Mouse (Mus musculus) granulocyte monocyte progenitor cell, adult 5-6 weeks (primary cell): ENCODE measurements around the gene Btk. TPM values are rescaled to one million over a fixed set of nuclear protein-coding genes. Genes with fewer than 3 reads are reported as not detected.
"Not testable (repeated sequence)": the region's sequence is repeated elsewhere in the genome, so short reads cannot be mapped to it uniquely, and the experiment has no call there.

Experiments used
- ATAC-seq: replicated peaks from 2 replicates; pipeline ENCODE4 v1.8.0; 2016; ENCODE audit warnings: mild to moderate bottlenecking, moderate TSS enrichment, inconsistent platforms; ENCODE audit not compliant: poor library complexity, severe bottlenecking
- total RNA-seq, 2 experiments: library from RNA; stranded (forward) in 1 of 2; stranded (reverse) in 1 of 2; fragments of 200-712, 200-1000 nt in 1 of 2; fragments of >200 nt in 1 of 2; fragmentation: Nextera tagmentation in 1 of 2; gene quantifications; 2 replicates each; pipeline ENCODE4 v1.2.3; 2014 to 2017

Gene Btk
- total RNA-seq, 2 experiments from 2014 or later = 62.3 to 62.5 TPM

DNA sequence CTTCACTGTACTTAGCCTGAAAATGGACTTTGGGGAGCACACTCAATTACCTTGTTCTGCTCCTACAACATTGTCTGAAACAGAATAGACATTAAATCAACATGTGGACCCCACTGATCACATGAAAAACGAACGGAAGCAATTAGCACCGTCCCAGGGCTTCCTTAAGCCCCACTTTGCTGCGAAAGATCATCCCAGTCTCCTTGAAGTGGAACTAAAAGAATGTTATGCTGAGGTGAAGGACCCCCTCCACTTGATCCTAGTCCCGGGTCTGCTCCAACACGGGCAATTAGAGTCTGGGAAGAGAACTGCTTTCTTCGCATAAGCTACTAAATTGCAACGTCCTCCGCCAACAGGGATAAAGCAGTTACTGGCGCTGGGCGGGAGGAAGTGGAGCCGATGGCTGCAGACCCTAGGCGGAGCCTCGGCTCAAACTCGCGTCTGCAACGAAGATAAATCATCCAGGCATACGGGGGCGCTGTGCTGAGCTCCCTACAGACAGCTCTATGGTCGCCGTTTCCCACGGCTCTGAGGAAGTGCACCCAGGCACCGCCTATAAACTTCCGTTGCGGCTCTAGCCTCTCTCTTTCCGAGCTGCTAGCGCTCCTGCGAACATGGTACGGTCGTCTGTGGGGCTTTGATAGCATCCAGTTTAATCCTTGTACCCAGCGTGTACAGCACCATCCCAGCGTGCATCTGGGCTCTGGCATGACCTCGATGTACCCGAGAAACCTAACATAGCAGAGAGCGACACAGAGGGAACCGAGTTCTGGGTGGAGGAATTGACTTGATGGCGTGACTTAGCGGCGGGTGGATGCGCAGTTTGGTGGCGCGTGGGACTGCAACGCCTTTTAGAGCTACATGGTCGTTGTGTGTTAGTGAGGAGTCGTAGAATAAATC is 2.0 kb upstream of the Btk start, which contains the start of gene Rpl36a:
Rpl36a (plus strand) TSS at position 552 of the 900 bp plus-strand sequence.
- peak; percentile 78 for ATAC-seq

DNA sequence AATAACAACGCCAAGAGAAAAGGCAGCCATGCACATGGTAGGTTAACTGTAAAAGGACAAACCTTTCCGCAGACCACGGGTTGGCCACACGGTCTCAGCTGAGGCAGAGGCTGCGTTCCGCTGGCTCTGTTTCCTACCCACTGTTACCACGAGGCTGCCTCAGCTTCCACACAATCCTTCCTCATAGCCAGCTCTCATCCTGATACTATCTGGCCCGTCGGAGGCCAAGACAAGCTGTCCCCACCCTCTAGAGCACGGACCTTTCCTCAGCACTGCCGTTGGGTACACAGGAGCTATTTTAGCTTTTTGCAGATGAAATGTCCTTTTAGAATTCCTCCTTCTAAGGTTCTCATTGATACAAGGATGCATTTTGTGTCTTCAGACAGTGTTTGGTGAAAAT is 1.1 kb downstream of the Btk start:
- ATAC-seq = no peak; the same call in 1 of the 2 replicates

DNA sequence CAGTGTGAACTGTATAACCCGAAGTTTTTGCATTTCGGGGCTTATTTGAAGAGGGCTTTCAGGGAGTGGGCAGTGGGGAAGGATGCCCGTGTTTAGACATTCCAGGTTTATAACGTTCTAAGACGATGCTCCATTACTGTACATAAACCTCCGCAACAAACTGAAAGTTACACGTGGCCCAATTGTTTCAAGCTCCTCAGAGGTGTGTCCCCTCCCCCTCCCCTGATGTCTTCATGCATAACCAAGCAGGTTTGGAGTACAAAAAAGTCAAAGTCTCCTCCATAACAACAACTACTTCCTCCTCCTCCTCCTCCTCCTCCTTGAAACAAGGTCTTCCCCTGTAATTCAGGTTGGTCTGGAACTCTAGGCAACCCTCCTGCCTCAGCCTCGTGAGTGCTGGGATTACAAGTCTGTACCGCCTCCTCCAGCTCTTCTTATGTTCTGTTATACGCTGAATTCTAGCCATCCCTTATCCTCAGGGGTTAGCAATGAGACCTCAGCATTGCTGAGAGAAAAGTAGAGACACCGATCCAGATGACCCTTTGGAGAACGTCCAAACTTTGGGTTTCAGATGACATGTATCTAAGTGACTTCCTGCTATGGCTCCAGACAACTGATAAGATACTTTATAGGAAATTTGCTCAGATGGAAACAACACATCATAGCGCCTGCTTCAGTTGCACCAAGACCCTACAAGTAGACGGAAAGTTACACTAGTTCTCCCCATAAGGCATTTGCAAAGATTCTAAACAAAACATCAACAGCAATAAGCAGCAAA is 2.7 kb downstream of the Btk start:
- no peak for ATAC-seq

DNA sequence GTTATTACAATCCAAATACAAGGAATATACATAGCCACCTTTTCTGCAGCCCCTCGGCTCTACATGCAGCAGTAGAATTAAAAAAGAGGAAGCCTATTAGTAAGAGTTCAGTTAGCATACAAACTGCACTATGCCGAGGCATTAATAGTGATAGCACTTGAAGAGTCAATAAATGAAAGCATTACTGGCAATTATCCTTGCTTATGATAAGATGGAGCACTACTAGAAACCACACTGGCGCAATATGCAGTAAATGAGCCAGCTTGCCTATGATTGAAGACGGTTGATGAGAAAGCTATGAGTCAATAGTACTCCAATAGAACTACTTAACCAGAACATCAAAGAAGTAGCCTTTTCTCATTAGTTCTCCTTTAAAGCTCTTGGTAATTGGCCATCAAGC is 5.5 kb downstream of the Btk start:
- ATAC-seq = peak; percentile 18

DNA sequence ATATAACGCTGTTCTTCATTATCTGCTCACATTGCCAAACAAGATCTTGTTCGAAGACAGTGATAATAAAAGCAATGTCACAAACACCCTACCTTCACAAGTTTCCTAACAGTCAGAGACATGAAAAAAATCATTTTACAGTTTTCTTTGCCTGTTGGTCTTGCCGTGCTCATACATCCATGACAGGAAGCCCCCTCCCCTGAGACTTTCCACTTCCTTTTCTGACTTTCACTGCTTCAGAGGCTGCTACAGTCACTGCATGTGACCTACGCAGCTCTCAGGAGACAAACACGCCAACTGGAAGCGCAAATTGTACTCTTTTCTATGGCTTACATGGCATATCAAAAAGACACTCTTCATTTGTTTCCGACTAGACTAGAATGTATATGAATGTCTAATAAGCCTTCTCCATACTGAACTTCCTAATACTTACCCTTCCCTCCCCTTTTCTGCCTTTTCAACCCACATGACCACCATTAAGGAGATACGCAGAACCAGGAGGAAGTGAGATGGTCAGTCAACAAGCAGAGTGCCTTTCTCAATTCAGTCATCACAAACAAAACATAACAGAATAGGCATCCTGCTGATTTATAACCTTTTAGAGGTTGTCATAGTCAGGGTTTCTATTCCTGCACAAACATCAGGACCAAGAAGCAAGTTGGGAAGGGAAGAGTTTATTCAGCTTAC is 16.7 kb downstream of the Btk start:
- ATAC-seq = peak; percentile 79

DNA sequence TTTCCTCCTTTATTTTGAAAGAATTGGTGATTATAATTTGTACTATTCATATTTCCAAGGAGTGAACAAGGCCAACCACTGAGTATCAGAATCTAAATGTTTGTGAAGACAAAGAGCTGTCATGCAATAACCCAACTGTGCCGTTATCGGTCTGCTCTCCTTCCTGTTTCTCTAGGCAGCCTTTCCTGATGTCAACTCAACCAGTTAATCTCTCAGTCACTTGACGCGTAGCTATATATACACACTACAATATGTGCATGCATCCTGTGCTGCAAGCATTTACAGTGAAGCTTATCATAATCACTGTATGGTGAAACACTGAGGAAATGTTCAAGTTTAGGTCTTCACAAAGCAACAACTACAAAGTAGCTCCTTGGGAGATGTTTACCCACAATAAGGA is 19.0 kb downstream of the Btk start:
- peak; percentile 80 for ATAC-seq

DNA sequence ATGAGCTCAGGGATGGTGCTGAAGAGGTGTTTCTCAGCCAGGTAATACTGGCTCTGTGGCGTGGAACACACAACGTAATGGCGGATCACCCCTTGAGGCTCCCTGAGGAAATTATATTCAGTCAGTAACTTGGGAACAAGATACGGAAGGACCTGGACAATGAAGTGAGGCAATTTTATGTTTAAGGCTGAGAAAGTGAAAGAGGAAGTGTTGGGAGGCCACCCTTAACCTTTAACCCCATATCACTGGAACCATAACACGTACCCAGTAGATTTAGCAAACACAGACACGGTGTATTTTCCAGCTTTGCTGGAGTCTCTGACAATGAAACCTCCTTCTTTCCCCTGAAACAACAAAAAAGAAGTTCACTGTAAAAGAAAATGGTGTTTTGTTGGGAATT is 28.9 kb downstream of the Btk start:
- ATAC-seq = peak; percentile 93

DNA sequence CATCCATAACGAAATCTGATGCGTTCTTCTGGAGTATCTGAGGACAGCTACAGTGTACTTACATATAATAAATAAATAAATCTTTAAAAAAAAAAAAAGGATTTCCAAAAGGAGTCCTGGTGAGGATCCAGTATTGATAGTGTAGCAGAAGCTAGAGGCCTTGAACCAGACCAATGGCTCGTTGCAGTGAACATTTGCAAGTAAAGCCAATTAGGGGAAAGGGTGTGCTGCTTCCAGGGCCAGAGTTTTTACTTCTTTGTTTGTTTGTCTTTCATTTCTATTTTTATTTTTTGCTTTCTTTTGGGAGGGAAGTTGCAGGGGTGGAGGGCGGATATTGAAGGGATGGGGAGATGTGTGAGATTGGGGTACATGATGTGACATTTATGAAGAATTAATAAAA is 30.0 kb downstream of the Btk start:
- no peak for ATAC-seq

DNA sequence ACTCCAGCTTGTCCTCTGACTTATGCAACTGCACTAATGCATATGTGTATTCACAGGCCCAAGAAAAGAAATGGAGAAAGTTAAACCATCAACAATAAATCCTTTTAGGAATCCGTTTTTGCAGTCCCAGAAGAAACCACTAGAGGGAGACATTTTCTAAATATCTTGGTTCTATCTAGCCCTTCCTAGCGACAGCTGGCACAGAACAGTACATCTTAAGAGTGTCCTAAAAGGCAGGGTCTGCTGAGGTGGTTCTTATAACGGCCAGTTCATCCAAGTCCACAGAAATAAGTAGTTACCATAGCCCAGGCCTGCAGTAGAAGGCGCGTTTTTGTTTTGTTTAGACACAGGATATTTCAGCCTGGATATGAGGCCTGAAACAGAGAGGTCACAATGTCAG is 32.5 kb downstream of the Btk start:
- peak; percentile 50 for ATAC-seq

DNA sequence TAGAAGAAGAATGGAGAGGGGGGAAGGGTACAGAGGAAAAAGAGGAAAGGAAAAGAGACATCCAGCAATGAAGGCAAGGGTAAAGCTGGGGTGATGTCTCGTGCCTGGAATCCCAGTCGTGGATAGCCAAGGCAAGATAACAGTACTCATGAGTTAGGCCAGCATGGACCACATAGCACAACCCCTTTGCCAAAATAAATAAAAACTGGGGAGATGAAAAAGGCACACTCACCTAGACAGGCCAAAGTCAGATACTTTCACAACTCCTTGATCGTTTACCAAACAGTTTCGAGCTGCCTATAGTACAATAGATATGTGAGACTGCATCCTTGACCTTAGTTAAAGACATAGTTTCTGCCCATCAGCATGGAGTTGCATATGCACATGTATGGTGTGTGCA is 36.0 kb downstream of the Btk start:
- no peak for ATAC-seq

DNA sequence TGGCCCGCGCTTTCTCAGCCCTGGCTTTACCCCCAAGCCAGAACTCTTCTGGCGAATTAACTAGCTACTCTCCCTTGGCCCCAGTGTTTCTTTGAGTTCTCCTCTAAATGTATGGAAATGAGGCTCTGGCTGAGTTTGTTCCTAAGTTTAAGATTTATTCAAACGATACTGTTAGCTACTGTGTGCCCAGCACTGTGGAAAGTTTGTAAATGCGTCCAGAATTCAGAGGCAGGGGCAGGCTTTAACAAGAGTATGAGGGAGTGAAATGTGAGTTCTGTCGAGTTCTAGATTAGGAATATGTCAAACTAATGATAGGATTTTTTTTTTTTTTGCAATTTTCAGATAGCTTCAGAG is 41.4 kb downstream of the Btk start:
- no peak for ATAC-seq

DNA sequence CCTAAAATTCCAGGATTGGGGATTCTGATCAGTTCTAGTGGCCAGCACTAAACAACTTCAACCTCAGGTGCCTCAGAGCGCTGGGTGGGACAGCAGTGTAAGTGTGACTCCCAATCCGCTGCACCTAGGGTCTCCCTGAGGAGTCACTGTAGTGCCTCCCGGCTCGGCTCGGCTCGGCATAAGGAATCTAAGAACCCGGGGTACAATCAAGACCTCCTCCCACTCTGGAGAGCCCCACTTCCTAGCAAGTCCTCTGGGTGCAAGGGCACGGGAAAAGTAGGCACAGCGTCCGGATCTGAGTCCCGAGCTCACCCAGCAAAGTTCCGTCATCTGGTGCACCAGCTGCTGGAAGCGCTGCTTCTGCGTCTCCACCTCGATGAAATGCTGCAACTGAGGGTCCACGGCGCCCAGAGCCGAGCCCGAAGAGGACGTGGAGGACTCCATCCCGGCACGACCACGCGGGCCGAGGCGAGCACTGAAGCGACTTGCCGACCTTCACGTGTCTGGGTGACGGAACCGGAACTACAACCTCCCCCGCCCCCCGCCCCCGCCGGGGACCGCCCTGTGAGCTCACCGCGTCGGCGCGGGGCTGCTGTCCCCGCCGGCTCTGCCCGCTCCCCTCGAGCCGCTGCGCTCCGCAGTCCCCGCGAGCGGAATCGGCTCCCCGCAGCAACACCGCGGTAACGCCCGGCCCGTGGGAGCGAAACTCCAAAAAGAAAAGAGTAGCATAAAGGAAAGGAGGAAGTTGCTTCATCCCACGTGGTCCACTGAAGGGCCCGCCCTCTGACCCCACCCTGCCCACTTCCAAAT is 42.0 kb downstream of the Btk start, which contains the start of gene Timm8a1:
Timm8a1 (minus strand) TSS at position 721 of the 810 bp plus-strand sequence.
- ATAC-seq = peak; percentile 84

DNA sequence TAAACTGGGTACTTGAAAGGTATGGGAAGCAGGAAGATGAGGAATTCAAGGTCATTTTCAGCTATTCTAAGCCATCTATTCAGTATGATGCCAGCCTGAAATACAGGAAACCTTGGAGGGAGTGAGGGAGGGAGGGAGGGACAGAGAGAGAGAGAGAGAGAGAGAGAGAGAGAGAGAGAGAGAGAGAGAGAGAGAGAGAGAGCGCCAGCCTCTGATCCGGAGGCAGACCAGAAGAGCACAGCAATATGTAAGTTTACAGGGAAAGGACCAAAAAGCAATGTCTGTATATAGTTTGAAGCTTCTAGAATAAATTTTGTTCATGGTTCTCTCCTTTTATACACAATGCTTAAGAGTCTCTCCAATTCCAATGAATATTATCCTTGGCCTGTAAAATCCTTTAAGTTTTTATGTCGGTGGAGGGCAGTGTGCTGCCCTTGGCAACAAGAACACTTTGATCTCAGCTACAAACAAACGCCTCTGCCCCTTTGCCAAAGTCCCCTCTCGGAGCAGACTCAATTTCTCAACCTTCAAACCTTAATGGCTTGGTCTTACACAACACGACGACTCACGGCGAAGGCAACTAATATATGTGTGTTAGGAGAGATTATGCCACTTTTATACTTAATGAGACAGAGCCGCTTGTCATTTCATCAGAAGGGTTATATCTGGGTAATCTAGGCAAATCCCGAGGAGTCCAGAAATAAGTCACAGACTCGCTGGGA is 42.8 kb downstream of the Btk start:
- peak; percentile 47 for ATAC-seq

DNA sequence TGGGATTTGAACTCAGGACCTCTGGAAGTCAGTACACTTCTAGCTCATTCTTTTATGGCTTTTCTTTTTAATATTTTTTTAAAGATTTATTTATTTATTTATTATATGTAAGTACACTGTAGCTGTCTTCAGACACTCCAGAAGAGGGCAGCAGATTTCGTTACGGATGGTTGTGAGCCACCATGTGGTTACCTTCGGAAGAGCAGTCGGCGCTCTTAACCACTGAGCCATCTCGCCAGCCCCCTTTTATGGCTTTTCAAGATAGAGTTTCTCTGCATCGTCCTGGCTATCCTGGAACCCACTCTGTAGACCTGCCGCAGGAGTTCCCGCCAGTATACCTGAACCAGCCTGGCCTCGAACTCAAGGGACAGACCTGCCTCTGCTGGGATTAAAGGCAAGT is 43.6 kb downstream of the Btk start:
- not testable (repeated sequence) for ATAC-seq

DNA sequence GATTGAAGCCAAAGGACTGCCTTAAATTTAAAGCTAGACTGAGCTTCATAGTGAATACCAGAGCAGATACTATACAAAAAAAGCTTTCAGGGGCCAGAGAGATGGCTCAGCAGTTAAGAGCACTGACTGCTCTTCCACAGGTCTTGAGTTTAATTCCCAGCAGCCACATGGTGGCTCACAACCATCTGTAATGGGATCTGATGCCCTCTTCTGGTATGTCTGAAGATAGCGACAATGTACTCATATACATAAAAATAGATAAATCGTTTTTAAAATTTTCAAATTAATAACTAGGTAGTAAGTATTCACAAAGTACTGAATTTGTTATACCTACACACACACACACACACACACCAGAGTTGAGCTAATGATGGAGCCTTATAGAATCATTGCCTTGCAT is 50.0 kb downstream of the Btk start:
- ATAC-seq = no peak

DNA sequence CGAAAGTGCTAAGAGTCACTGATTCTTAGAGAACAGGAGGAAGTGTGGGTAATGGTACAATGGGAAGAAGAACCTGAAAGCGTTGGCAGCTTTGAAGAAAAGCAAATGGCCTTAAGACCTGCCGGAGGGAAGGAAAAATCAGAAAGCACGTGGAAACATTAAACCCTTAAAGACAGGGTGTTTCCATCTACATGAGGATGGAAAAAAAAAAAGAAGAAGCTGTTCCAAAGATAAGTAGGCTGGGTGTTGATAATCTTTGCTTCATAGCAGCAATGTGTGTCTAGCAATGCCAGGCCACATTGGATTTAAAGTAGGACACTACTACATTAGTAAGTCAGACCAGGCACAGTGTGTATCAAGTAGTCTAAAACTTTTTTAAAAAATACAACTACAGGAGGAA is 58.1 kb downstream of the Btk start:
- ATAC-seq = no peak

DNA sequence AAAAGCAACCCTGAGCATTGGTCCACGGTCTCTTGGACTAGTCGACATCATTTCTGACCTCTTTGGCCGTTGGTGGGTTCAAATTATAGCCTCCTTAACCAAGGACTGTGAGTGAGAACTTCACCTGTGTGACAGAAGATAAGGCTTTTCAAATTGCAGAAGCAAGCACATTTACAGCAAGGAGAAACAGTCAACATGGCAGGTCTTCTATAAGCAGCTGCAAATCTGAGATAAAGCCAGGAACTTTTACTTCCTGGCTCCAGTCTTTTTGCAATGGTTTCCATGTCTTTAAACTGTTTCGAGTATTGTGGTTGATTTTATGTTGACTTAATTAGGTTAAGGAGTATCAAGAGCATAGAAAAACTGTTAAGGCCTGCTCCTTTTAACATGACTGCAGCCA is 59.6 kb downstream of the Btk start:
- ATAC-seq = no peak

DNA sequence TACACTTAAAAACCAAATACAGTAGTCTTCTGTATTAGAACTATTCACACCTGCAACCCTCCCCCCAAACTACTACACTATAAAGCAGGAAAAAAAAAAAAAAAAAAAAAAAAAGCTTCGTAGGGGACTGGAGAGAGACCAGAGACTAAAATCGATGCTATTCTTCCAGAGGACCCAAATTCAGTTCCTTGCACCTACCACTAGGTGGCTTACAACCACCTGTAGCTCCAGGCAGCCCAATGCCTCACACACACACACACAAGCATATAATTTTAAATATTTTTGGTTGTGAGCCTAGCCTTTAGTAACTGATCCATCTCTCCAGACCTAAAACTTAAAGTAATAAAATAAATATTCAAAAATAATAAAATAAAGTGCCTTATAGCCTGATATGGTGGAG is 73.9 kb downstream of the Btk start:
- ATAC-seq = peak; percentile 53; the same call in 1 of the 2 replicates

DNA sequence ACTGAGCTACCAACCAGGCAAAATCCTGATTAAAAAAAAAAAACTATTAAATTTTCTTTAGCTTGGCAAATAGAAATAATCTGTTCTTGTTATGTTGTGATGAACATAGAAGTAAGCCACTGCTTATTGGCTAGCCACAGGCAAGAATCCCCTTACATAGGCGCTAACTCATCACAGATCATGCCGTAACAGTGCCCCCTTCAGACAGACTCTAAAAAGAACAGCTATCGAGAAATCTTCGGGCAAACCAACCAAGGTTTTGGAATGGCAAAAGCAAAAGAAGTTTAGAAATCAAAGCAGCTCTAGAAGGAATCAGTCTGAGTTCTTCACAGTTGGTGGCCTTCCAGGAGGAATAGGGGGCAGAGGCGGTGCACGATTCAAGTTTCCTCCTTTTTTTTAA is 75.4 kb downstream of the Btk start:
- no peak for ATAC-seq
